Mouse (Mus musculus) ovary, postnatal 10 days (tissue): ENCODE results near the gene Tmed9.
"Not testable (repeated sequence)": the region's sequence is repeated elsewhere in the genome, so short reads cannot be mapped to it uniquely, and the experiment has no call there.

ENCODE experiments used
- DNase-seq: peaks from one replicate; pipeline ENCODE4 v3.0.0; 2022; ENCODE audit warnings: low spot score

The Tmed9 gene

GRCm38 (mm10) chr13:55567949-55568348 lies 5.6 kb upstream of the Tmed9 start:
- no peak for DNase-seq

DNA sequence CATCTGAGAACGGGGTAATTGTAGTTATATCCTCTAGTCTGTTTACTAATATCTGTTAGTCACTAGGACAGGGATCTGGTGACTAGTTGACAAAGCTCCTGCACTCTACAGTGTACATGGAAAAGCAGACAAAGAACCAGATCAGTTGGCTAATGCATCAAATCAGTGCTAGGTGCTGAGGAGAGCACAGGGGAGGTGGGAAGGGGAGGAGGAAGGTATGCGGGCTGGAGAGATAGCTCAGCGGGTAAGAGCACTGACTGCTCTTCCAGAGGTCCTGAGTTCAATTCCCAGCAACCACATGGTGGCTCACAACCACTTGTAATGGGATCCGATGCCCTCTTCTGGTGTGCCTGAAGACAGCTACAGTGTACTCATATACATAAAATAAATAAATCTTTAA lies 5.0 kb upstream of the Tmed9 start:
- DNase-seq = not testable (repeated sequence)

DNA sequence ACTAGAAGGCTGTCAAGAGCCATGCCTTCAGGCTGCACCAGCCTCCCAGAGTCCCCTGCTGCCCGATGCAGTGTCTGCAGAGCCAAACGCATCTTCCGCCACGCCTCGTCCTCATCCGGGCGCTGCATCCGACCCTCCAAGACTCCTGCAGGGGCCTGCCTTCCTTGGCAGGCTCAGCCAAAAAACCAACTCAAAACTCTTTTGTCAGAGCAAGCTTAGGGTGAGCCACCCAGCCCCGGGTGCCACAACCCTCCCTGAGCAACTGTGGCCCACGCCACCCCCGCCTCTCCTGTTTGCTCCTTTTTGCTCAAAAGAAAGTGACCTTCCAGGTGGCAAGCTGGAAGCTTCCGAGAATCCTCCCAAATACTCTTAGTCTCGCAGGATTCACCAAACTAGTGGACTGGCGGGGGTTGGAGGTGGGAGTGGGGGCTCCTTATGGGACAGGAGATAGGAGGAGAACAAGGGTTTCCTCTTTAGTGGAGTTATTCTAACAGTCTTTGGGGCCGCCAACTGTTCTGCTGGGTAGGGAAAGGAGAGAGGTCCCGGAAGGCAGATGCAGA lies 3.7 kb upstream of the Tmed9 start:
- no peak for DNase-seq

DNA sequence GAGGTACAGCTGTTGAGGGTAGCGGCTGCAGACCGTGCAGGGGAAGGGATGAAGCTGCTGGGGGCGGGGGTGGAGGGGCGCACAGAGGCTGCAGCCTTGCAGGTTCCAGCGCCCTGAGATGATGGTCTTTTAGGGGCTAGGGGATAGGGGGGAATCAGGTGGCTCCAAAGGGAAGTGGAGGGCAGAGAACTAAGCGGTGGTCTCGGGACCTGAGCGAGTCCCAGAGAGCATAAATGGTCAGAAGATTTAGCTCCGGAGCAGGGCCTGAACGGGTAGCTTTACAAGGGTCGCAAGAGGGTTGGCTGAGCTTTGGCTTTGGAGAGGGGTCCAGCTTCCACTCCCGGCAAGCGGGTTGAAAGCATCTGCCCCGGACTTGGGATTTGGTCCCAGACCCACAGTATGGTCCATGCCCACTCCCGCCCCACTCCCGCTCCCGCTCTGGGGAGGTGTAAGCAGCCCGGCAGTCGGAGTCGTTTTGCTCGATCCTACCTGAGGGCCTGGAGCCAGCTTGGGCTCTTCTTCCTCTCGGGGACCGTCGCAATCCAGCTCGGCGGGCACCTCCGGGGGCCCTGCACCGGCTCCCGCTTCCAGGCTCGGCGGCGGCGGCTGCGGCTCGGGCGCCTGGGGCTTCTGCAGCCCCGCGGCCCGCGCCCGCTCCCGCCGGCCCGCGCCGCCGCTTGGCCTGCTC lies 3.1 kb upstream of the Tmed9 start:
- DNase-seq = peak; percentile 27

DNA sequence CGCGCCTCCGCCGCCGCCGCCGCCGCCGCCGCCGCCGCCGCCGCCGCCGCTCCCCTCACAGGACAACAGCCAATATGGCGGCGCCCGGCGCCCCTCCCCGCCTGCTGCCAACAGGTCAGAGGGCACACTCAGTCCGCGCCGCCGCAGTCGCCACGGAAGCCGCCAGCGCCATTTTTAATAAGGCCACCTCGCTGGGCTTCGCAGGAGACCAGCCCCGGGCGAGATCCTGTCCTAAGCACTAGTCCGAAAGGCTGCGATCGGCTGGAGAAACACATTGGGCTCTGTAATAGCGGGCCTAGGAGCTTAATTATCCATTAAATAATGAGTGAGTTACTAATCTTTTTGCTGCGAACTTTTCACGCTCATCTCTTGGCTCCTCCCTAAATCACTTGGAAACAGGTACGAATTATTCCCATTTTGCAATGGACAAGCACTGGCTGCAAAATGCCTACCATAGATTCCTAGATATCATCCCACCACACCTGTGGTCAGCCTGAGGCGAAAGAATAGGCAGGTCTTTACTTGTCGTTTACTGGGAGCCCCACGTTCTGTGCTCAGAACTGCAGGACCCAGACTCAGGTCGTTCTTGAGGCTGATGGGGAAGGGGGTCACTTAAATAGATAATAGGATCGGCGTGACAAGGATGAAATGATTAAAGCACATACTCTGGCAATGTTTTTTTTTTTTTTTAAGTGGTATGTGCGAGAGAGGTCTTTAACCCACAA lies 2.3 kb upstream of the Tmed9 start, which contains the start of gene Fam193b:
Gene Fam193b (minus strand): TSS at position 94 of the 725 bp plus-strand sequence.
- peak; percentile 92 for DNase-seq

- DNase-seq = no peak
Measured at GRCm38 (mm10) chr13:55571977-55572376, 1.6 kb upstream of the Tmed9 start.

DNA sequence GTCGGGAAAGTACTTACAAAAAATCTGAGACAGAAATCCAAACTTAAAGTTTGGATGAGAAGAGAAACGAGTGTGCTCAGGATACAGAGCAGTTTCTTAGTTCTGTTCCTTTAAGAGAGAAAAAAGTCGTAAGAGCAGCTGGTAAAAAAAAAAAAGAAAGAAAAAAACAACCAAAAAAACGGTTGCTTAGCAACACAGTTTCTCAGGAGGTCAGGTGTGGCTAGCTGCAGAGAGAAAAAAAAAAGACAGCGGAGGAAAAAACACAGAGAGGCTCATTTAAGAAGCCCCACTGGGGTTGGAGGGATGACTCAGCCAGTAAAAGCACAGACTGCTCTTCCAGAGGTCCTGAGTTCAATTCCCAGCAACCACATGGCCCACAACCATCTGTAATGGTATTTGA lies 789 bp downstream of the Tmed9 start:
- DNase-seq = no peak

DNA sequence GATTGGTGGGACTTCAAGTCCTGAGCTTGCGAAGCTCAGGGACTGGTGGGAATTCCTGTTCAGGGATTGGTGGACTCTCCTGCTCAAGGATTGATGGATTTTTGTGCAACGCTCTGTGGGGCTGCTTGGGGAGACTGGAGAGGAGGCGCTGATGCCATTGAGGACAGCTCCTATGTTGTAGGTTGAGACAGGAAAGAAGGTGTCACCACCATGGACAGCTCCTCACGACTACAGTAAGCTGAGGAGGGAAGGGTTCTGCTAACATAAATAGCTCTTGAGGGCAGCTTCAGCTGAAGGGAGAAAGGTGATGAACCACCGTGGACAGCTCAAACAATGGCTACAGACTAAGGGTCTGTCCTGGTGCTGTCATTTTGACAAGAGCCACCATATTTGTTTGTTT lies 2.4 kb downstream of the Tmed9 start:
- DNase-seq = no peak

DNA sequence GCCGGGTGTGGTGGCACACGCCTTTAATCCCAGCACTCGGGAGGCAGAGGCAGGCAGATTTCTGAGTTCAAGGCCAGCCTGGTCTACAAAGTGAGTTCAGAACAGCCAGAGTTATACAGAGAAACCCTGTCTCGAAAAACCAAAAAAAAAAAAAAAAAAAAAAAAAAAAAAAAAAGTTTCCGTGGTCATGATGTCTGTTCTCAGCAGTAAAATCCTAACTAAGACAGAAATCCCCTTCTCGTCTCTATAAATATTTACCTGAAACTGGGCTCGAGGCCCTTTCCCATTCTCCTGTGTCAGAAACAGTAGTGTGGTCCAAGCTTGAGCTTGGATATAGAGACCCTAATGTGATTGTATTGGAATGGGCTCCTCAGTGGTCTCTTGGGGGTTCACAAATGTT lies 3.3 kb downstream of the Tmed9 start:
- not testable (repeated sequence) for DNase-seq

- DNase-seq = no peak
Measured at GRCm38 (mm10) chr13:55578086-55578485, 4.6 kb downstream of the Tmed9 start.

DNA sequence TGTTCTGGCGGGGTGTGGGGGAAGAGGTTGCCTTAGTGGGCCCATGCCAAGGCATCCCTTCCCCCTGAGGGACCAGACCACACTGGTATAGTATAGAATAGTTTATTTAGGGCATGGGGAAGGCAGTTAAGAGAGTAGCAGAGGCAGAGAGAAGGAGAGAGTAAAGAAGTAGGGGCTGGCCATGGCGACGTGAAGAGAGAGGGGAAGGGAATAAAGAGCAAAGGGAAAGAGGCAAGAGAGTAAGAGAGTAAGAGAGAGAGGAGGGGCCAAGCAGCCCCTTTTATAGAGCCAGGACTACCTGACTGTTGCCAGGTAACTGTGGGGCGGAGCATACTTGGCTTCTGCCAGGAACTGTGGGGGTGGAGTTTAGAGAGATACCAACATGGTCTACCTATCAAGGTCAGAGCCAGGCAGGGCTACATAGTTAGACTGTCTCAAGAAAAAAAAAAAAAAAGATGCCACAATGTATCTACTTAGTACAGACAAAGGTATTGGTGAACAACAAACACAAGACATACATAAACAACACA lies 18.5 kb downstream of the Tmed9 start:
- DNase-seq = no peak

GRCm38 (mm10) chr13:55592512-55593253 lies 19.2 kb downstream of the Tmed9 start:
- DNase-seq = peak; percentile 93

- no peak for DNase-seq
Measured at GRCm38 (mm10) chr13:55593254-55593747, 19.8 kb downstream of the Tmed9 start.

GRCm38 (mm10) chr13:55595375-55595774 lies 21.8 kb downstream of the Tmed9 start:
- DNase-seq = no peak

DNA sequence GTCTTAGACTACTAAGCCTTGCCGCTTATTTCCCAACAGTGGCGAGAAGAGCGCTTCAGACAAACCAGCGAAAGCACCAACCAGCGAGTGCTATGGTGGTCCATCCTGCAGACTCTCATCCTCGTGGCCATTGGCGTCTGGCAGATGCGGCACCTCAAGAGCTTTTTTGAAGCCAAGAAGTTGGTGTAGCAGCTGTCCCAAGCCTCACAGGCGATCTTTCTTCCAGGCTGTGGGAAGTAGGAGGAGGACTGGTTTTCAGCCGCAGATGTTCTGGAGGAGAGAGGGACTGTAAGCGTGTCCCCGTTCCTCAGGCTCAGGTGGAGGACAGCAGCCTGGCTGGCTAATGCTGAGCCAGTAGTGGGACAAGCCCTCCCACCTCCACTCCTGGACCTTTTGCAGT lies 23.3 kb downstream of the Tmed9 start:
- DNase-seq = no peak

DNA sequence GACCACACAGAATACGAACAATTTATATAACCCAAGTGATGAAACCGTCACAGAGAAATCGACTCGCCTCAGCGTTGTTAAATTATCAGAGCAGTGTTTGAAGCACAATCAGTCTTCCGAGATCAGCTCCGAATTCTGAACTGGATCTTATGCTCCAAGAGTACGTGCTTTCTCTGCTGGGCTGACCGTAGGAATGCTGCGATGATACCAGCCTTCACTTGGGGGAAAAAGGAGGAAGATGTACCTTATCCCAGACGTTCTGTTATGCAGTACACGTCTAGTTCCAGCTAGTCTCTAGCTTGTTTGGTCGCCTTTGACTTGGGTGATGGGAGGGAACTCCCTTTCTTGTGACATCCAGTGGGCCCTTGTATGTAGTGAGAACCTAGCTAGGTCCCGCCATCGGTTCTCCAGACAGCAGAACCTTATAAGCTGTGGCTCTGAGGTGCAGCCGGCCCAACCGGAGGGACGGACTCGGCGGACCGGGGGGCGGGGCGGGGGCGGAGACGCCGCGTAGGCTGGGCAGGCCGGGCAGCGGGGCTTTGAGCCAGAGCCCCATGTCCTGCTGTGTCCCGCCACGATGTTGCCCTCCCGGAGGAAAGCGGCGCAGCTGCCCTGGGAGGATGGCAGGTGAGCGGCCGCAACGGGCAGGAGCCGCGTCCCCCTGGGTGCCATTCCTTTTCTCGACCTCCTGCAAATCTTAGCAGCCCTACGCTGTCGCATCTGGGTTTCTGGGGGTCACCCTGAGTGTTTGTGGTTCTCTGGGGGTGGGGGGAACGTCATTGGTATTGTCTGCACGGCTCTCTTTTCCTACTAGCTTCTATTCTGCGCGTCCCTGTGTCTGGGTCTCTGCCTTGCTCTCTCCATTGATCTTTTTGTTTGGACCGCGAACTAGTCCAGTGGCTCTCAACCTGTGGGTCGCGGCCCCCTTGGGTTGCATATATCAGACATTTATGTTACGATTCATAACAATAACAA lies 26.3 kb downstream of the Tmed9 start, which contains the start of gene B4galt7:
Gene B4galt7 (plus strand): TSS at position 331 of the 975 bp plus-strand sequence.
- DNase-seq = peak; percentile 92

DNA sequence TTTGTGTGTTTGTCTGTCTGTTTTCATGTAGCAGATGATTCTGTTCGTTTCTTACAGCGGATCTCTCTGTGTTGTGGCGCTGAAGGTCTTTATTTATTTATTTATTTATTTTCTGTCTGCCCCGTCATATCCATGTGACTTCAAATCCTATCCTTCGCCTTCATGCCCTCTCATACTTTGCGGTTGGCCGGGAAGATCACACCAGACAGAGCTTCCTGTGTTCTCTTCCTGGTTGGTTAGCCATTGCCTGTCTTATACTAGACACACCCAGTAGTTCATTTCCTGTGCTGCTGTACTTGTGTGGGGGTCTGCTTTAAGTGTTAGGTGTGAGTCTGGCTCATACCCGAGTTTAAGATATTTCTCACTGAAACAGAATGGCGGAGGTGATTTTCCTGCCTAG lies 27.1 kb downstream of the Tmed9 start:
- no peak for DNase-seq

DNA sequence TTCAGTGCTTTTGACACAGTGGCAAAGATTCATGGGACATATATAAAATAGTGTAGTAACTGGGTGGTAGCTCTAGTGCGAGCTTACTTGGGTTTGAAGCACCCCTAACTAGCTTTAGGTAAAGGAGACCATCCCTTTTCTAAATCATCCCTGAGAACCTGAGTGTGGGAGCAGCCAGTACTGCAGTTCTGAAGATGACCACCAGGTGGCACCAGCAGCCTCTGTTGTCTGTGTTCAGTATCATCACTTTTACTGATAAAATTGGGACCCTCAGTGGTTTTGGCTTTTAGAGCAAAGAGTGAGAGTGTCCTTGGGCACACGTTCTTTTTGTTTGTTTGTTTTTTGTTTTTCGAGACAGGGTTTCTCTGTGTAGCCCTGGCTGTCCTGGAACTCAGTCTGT lies 28.1 kb downstream of the Tmed9 start:
- peak; percentile 69 for DNase-seq

- DNase-seq = no peak
Measured at GRCm38 (mm10) chr13:55604606-55605005, 31.1 kb downstream of the Tmed9 start.

GRCm38 (mm10) chr13:55606899-55607623 lies 33.5 kb downstream of the Tmed9 start:
- DNase-seq = no peak
